Mouse (Mus musculus): ENCODE data around the gene Rgs4. TPM values are rescaled to one million over a fixed set of nuclear protein-coding genes. Genes with fewer than 3 reads are reported as not detected.

Gene Rgs4
- polyA plus RNA-seq, 1 experiment from 2014 or later: 18.1 TPM

DNA sequence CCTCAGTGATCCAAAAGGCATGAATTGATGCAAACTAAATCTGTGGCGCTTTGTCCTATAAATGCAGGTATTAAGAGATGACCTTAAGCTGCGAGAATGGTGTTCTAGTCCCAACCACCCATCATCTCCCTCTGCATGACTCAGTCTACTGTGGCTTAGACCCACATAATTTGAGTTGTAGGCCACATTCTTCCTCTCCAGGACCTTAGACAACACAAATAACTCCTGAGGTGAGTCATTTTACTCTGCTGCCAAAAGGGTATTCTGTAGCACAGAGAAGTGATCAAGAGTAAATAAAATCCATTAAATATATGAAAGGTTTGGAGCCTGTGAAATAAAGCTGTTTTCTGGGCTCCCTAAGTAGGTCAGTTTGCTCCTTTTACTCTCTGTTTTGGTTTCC lies 48.3 kb downstream of the Rgs4 start:
- Histone ChIP-seq H3K4me1 (ENCODE audit: control insufficient read depth, insufficient read depth, low read length) (no peaks in the 10 kb centered on the region), H3K4me3 (ENCODE audit: low read depth, low read length) (no peak overlapping the region), H3K27ac (replicated peaks; ENCODE audit: low read depth, low read length) (no peak overlapping the region), H3K36me3 (ENCODE audit: control insufficient read depth, insufficient read depth, low read length) (no peaks in the 10 kb centered on the region), H3K27me3 (replicated peaks; ENCODE audit: control insufficient read depth, insufficient read depth, low read length) (no peaks in the 10 kb centered on the region), H3K9ac (ENCODE audit: low read depth, low read length) (no peak overlapping the region), H3K9me3 (ENCODE audit: control insufficient read depth, low read length) (no peaks in the 10 kb centered on the region), H3K4me2 (ENCODE audit: low read depth, low read length) (no peak overlapping the region)
- DNase-seq (ENCODE audit: low spot score) (no peak), ATAC-seq (ENCODE audit: low read depth) (no peak)
- WGBS: 94% methylated on average over 2 of the region's 2 CpGs

DNA sequence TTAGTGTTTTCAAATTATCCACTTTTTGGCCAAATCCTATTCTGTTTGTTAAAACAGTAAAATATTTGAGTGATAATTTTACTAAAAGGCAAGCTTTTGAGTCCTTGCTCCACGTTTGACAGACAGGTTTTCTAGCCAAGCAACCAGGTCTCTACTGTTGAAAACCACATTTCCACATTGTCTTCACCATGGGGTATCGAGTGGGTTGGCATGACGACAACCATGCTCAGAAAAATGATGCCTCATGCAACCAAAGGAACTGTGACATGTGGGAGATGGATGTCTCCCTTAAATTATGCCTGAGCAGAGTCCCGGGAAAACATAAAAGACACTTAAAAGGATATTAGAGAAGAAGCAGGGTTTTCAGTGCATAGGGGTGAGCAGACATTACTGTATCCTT lies 50.2 kb downstream of the Rgs4 start:
- ATAC-seq (ENCODE audit: low read depth): no peak

DNA sequence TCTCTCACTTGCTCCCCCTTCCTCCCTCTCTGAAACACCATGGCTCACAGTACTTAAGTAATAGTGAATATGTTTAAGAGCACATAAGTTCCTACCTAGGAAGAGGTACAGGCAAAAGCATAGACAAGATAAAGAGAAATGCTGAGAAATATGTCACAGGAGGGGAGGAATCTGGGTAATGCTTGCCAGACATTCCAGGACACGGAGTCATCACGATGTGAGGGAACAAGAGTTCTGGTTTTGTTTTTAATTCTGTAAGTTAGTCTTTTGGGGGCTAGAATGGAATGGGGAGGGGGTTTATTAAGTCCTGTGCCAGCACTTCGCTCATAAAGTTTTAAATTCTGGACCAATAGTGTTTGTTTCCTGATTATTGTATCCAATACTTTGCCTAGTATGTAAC lies 52.1 kb downstream of the Rgs4 start:
- Histone ChIP-seq H3K4me2 (ENCODE audit: low read depth, low read length) (no peak overlapping the region), H3K9ac (ENCODE audit: low read depth, low read length) (no peak overlapping the region), H3K27ac (replicated peaks; ENCODE audit: low read depth, low read length) (no peak overlapping the region), H3K4me1 (ENCODE audit: control insufficient read depth, insufficient read depth, low read length) (no peaks in the 10 kb centered on the region), H3K36me3 (ENCODE audit: control insufficient read depth, insufficient read depth, low read length) (no peaks in the 10 kb centered on the region), H3K9me3 (ENCODE audit: control insufficient read depth, low read length) (no peaks in the 10 kb centered on the region), H3K27me3 (replicated peaks; ENCODE audit: control insufficient read depth, insufficient read depth, low read length) (no peaks in the 10 kb centered on the region), H3K4me3 (ENCODE audit: low read depth, low read length) (no peak overlapping the region)
- WGBS: 58% methylated on average over 3 of the region's 3 CpGs
- DNase-seq (ENCODE audit: low spot score): no peak
- no peak for ATAC-seq (ENCODE audit: low read depth)

More for the DNA sequence above, 50.2 kb downstream of the Rgs4 start:
- H3K4me3 ChIP-seq (ENCODE audit: low read depth, low read length): no peak overlapping the region
- WGBS: 64% methylated on average over 4 of the region's 4 CpGs
- no peak for DNase-seq (ENCODE audit: low spot score)
- no peaks in the 10 kb centered on the region for H3K36me3 ChIP-seq (ENCODE audit: control insufficient read depth, insufficient read depth, low read length)
- no peak overlapping the region for H3K4me2 ChIP-seq (ENCODE audit: low read depth, low read length)
- no peak overlapping the region for H3K9ac ChIP-seq (ENCODE audit: low read depth, low read length)
- no peaks in the 10 kb centered on the region for H3K4me1 ChIP-seq (ENCODE audit: control insufficient read depth, insufficient read depth, low read length)
- H3K9me3 ChIP-seq (ENCODE audit: control insufficient read depth, low read length): no peaks in the 10 kb centered on the region
- H3K27me3 ChIP-seq (replicated peaks; ENCODE audit: control insufficient read depth, insufficient read depth, low read length): no peaks in the 10 kb centered on the region
- H3K27ac ChIP-seq (replicated peaks; ENCODE audit: low read depth, low read length): no peak overlapping the region

DNA sequence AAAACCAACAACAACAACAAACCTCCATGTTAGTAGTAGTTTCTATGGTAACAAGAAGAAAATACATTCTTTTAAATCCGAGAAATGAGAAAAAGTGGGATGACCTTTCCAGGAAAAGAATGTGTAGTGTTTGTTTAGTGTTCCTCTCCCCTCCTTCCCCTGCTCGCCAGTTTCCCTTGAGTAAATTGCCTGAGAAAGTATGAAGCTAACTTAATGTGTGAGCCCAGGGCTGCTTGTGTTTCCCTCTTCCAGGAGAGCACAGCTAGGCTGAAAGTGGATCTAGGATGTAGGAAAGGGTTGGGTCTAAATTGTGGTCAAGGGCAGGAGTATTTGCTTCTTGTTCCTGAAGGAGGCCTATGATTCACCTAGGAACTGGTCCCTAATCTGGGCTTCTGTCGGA lies 53.9 kb downstream of the Rgs4 start:
- Histone ChIP-seq H3K4me2 (ENCODE audit: low read depth, low read length) (no peak overlapping the region), H3K27ac (replicated peaks; ENCODE audit: low read depth, low read length) (no peak overlapping the region), H3K9ac (ENCODE audit: low read depth, low read length) (no peak overlapping the region), H3K4me1 (ENCODE audit: control insufficient read depth, insufficient read depth, low read length) (no peaks in the 10 kb centered on the region), H3K9me3 (ENCODE audit: control insufficient read depth, low read length) (no peaks in the 10 kb centered on the region), H3K36me3 (ENCODE audit: control insufficient read depth, insufficient read depth, low read length) (no peaks in the 10 kb centered on the region), H3K27me3 (replicated peaks; ENCODE audit: control insufficient read depth, insufficient read depth, low read length) (no peaks in the 10 kb centered on the region), H3K4me3 (ENCODE audit: low read depth, low read length) (no peak overlapping the region)
- WGBS: 47% methylated on average over 3 of the region's 3 CpGs
- ATAC-seq (ENCODE audit: low read depth) (no peak), DNase-seq (ENCODE audit: low spot score) (no peak)

DNA sequence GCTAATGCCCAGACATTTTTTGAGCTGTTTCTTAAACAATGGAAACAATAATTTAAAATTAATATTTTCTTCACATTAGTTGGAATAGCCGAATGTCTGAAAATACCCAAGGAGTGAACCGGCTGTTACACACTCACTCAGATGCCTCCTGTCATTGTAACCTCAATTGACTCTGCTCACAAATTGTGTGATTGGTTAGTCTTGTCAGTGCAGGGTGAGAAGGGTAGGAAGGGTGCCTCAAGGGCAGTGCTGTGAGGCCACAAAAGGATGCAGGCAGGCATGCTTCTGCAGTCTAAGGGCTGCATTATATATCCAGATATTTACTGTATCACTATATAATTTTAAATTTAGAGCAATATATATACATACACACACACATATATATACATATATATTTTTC lies 54.4 kb downstream of the Rgs4 start:
- Histone ChIP-seq H3K9me3 (ENCODE audit: control insufficient read depth, low read length) (no peaks in the 10 kb centered on the region), H3K27ac (replicated peaks; ENCODE audit: low read depth, low read length) (no peak overlapping the region), H3K4me1 (ENCODE audit: control insufficient read depth, insufficient read depth, low read length) (no peaks in the 10 kb centered on the region), H3K27me3 (replicated peaks; ENCODE audit: control insufficient read depth, insufficient read depth, low read length) (no peaks in the 10 kb centered on the region), H3K4me3 (ENCODE audit: low read depth, low read length) (no peak overlapping the region), H3K4me2 (ENCODE audit: low read depth, low read length) (no peak overlapping the region), H3K36me3 (ENCODE audit: control insufficient read depth, insufficient read depth, low read length) (no peaks in the 10 kb centered on the region), H3K9ac (ENCODE audit: low read depth, low read length) (no peak overlapping the region)
- DNase-seq (ENCODE audit: low spot score) (no peak), ATAC-seq (ENCODE audit: low read depth) (no peak)
- 58% methylated on average over 2 of the region's 2 CpGs for WGBS

Other genes starting within 250 kb of the Rgs4 start
- 41.1 and 48.7 TPM in 2 replicates for gene Nuf2, start 216.2 kb downstream of the Rgs4 start, polyA plus RNA-seq (2014; fragmentation: Nextera tagmentation; extraction: Ambion mirVana)
- gene Rgs5, start 92.1 kb downstream of the Rgs4 start, polyA plus RNA-seq (2014; fragmentation: Nextera tagmentation; extraction: Ambion mirVana): 10.9 and 15.0 TPM in 2 replicates
- 0.42 and 0.50 TPM in 2 replicates for gene Ccdc190, start 181.0 kb upstream of the Rgs4 start, polyA plus RNA-seq (2014; fragmentation: Nextera tagmentation; extraction: Ambion mirVana)
- gene Hsd17b7, start 221.6 kb upstream of the Rgs4 start, polyA plus RNA-seq (2014; fragmentation: Nextera tagmentation; extraction: Ambion mirVana): 13.9 and 18.0 TPM in 2 replicates